Mouse (Mus musculus): ENCODE measurements around the gene Gas2l2.

Gas2l2 gene

GRCm38 (mm10) chr11:83403787-83404186 lies 25.5 kb downstream of the Gas2l2 start:
- ATAC-seq (ENCODE audit: insufficient number of reproducible peaks, low FRiP score, low TSS enrichment) = no peak

DNA sequence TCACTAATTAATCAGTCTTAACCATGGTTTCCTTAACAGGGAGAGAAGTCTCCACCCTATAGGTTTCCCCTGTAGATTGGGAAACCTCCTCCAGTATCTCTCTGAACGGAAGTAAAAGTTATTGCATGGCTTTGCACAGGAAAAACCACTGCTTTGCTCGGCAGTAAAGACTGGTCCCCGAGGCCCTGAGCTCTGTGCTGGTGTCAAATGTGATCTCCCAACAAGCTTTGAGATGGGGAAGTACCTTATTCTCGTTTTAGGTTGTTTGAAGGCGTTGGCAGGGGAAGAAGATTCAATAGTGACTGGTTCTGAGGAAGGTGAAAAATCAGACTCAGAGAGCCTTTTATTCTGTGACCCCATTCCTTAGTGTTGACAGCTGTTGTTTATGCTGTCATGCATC lies 30.5 kb downstream of the Gas2l2 start:
- no peak for ATAC-seq (ENCODE audit: insufficient number of reproducible peaks, low FRiP score, low TSS enrichment)

- no peak for ATAC-seq (ENCODE audit: insufficient number of reproducible peaks, low FRiP score, low TSS enrichment)
Measured at GRCm38 (mm10) chr11:83397626-83398025, 31.6 kb downstream of the Gas2l2 start.

- no peak for ATAC-seq (ENCODE audit: insufficient number of reproducible peaks, low FRiP score, low TSS enrichment)
Measured at GRCm38 (mm10) chr11:83394802-83395439, 34.3 kb downstream of the Gas2l2 start.

DNA sequence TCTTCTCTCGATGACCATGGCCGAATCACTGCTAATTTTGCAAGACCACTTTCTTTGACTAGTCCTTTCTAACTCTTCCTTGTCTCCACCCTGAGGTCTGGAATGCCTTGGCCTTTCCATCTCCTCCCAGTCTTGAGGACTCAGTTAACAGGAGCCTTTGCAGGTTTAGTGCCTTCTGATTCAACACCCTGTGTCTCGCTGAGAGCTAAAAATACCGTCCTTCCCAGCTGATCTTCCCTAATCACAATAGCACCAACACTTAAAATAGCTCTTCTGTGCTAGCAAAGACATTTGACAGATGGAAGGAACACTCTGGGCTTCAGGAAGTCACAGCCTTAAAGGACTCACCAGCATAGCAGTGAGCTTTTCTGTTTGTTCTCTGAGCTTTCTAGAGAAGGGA lies 36.2 kb downstream of the Gas2l2 start:
- ATAC-seq (ENCODE audit: insufficient number of reproducible peaks, low FRiP score, low TSS enrichment) = 0 out of 2 replicates have a peak, but pooled peaks have one; percentile 40

- no peak for ATAC-seq (ENCODE audit: insufficient number of reproducible peaks, low FRiP score, low TSS enrichment)
Measured at GRCm38 (mm10) chr11:83383532-83383887, 45.7 kb downstream of the Gas2l2 start.

- ATAC-seq (ENCODE audit: insufficient number of reproducible peaks, low FRiP score, low TSS enrichment) = no peak
Measured at GRCm38 (mm10) chr11:83382876-83383531, 46.3 kb downstream of the Gas2l2 start.

GRCm38 (mm10) chr11:83379745-83380341 lies 49.4 kb downstream of the Gas2l2 start:
- no peak for ATAC-seq (ENCODE audit: insufficient number of reproducible peaks, low FRiP score, low TSS enrichment)

Data from cerebellum, adult (tissue).